Mouse (Mus musculus) hindbrain, postnatal 0 days (tissue): ENCODE measurements around the gene Cnst. TPM values are rescaled to one million over a fixed set of nuclear protein-coding genes. Genes with fewer than 3 reads are reported as not detected.

Source experiments
- ATAC-seq: fragments of 200-750 bp; cut with Nextera tagmentation; 2 replicates; pipeline ENCODE4 v1.8.0; 2017; ENCODE audit warnings: mild to moderate bottlenecking, moderate TSS enrichment, moderate library complexity
- DNase-seq: peaks from one replicate; pipeline ENCODE4 v3.0.0-alpha.2; 2015; ENCODE audit warnings: low spot score
- H3K27ac ChIP-seq: fragments of 300-500 bp; sonication (generic); 2 replicates; pipeline ENCODE4 v1.5.1; 2014; ENCODE audit warnings: mild to moderate bottlenecking
- H3K27me3 ChIP-seq: fragments of 300-500 bp; sonication (generic); 2 replicates; pipeline ENCODE4 v1.6.1; 2014; ENCODE audit warnings: low read length, mixed read lengths; ENCODE audit not compliant: insufficient read depth
- H3K36me3 ChIP-seq: fragments of 300-500 bp; sonication (generic); 2 replicates; pipeline ENCODE4 v1.6.1; 2014; ENCODE audit warnings: low read length, mixed read lengths; ENCODE audit not compliant: insufficient read depth
- H3K4me1 ChIP-seq: fragments of 300-500 bp; sonication (generic); 2 replicates; pipeline ENCODE4 v1.6.1; 2014; ENCODE audit warnings: antibody characterized with exemption, low read length, mixed read lengths; ENCODE audit not compliant: insufficient read depth
- H3K4me2 ChIP-seq: fragments of 300-500 bp; sonication (generic); 2 replicates; pipeline ENCODE4 v1.6.1; 2014; ENCODE audit warnings: low read depth, mild to moderate bottlenecking, low read length, moderate library complexity, mixed read lengths
- H3K4me3 ChIP-seq: fragments of 300-500 bp; sonication (generic); 2 replicates; pipeline ENCODE4 v1.5.1; 2014; ENCODE audit warnings: low read length
- H3K9ac ChIP-seq: fragments of 300-500 bp; sonication (generic); replicated peaks from 2 replicates; pipeline ENCODE4 v1.6.1; 2014; ENCODE audit warnings: mild to moderate bottlenecking, low read length, moderate library complexity, mixed read lengths
- H3K9me3 ChIP-seq: fragments of 300-500 bp; sonication (generic); 2 replicates; pipeline ENCODE4 v1.6.1; 2016; ENCODE audit warnings: low read length, mixed read lengths
- CTCF ChIP-seq: IDR thresholded peaks from 2 replicates; pipeline ENCODE4 v1.5.1; 2016; ENCODE audit warnings: antibody characterized with exemption, control low read depth, low read depth
- WGBS: fragments of 180-500 bp; shearing (Covaris S2); extraction: QIAGEN DNeasy Blood & Tissue Kit; methylation state at CpG from one replicate; pipeline ENCODE4 v1.1.7; 2014; 5-methylcytosine and 5-hydroxymethylcytosine counted together
- polyA plus RNA-seq: library from polyadenylated mRNA; unstranded; fragments of >200 nt; fragmentation: Nextera tagmentation; extraction: Ambion mirVana; gene quantifications from 2 replicates; pipeline ENCODE4 v1.2.1, GENCODE M21; 2015
- total RNA-seq: library from RNA; depleted of rRNA; stranded (reverse); fragments of >200 nt; gene quantifications from 2 replicates; pipeline ENCODE4 v1.2.3, GENCODE M21; 2014

Gene Cnst
- total and polyA plus RNA-seq, 2 experiments from 2014 or later, result 16.3 to 30.2 TPM

- TF ChIP-seq CTCF, result no peak
- peak; percentile 8 for DNase-seq
- Histone ChIP-seq H3K4me3 (peak overlapping the region; percentile 75), H3K9ac (peak overlapping the region; percentile 63), H3K27me3 (no peaks in the 10 kb centered on the region), H3K9me3 (no peaks in the 10 kb centered on the region), H3K4me1 (peaks cover 6% of the 10 kb centered on the region), H3K4me2 (peak overlapping the region; percentile 81), H3K36me3 (no peaks in the 10 kb centered on the region), H3K27ac (no peak overlapping the region)
- 0% methylated on average over 21 of the region's 21 CpGs for WGBS
- ATAC-seq, result peak; percentile 63
Observed at GRCm38 (mm10) chr1:179516941-179517712, 29.0 kb upstream of the Cnst start.

GRCm38 (mm10) chr1:179517713-179518465 is 28.3 kb upstream of the Cnst start, which contains the start of gene Smyd3:
Gene Smyd3, minus strand, starts transcription at chr1:179518041.
- Histone ChIP-seq H3K4me1 (peaks cover 6% of the 10 kb centered on the region), H3K9me3 (no peaks in the 10 kb centered on the region), H3K27ac (no peak within 1 kb of the TSS), H3K27me3 (no peaks in the 10 kb centered on the region), H3K4me3 (peak within 1 kb of the TSS; percentile 75), H3K4me2 (peak within 1 kb of the TSS; percentile 81), H3K36me3 (no peaks in the 10 kb centered on the region), H3K9ac (peak within 1 kb of the TSS; percentile 63)
- TF ChIP-seq CTCF, result peak; percentile 84
- 6% methylated on average over 39 of the region's 39 CpGs for WGBS
- DNase-seq, result peak; percentile 94
- peak; percentile 93 for ATAC-seq

- ATAC-seq, result no peak
- H3K4me1 ChIP-seq, result peaks cover 6% of the 10 kb centered on the region
- no peak for TF ChIP-seq CTCF
- no peak overlapping the region for H3K4me3 ChIP-seq
- no peaks in the 10 kb centered on the region for H3K27me3 ChIP-seq
- H3K4me2 ChIP-seq, result no peak overlapping the region
- H3K9me3 ChIP-seq, result no peaks in the 10 kb centered on the region
- H3K9ac ChIP-seq, result no peak overlapping the region
- H3K27ac ChIP-seq, result no peak overlapping the region
- 84% methylated on average over 3 of the region's 3 CpGs for WGBS
- H3K36me3 ChIP-seq, result no peaks in the 10 kb centered on the region
- no peak for DNase-seq
Observed at GRCm38 (mm10) chr1:179519901-179520300, 26.3 kb upstream of the Cnst start.

- TF ChIP-seq CTCF, result no peak
- 94% methylated on average over 3 of the region's 3 CpGs for WGBS
Observed at GRCm38 (mm10) chr1:179539054-179539453, 7.1 kb upstream of the Cnst start.

GRCm38 (mm10) chr1:179539887-179540286 is 6.3 kb upstream of the Cnst start:
- Histone ChIP-seq H3K9ac (no peak overlapping the region), H3K27me3 (no peaks in the 10 kb centered on the region), H3K4me1 (peaks cover under 1% of the 10 kb centered on the region; the same call in 1 of the 2 replicates), H3K4me3 (no peak overlapping the region), H3K4me2 (no peak overlapping the region), H3K27ac (no peak overlapping the region), H3K36me3 (peaks cover 18% of the 10 kb centered on the region; the same call in 1 of the 2 replicates), H3K9me3 (no peaks in the 10 kb centered on the region)
- ATAC-seq, result no peak
- WGBS, result 92% methylated on average over 3 of the region's 3 CpGs
- no peak for DNase-seq
- TF ChIP-seq CTCF, result no peak

More at GRCm38 (mm10) chr1:179539054-179539453, 7.1 kb upstream of the Cnst start:
- H3K4me3 ChIP-seq, result no peak overlapping the region
- H3K27ac ChIP-seq, result no peak overlapping the region
- no peak for ATAC-seq
- H3K9me3 ChIP-seq, result no peaks in the 10 kb centered on the region
- H3K4me1 ChIP-seq, result no peaks in the 10 kb centered on the region
- H3K4me2 ChIP-seq, result no peak overlapping the region
- peaks cover 23% of the 10 kb centered on the region for H3K36me3 ChIP-seq
- H3K9ac ChIP-seq, result no peak overlapping the region
- no peaks in the 10 kb centered on the region for H3K27me3 ChIP-seq
- no peak for DNase-seq

- H3K4me1 ChIP-seq, result peaks cover 6% of the 10 kb centered on the region
- 59% methylated on average over 3 of the region's 3 CpGs for WGBS
Observed at GRCm38 (mm10) chr1:179541502-179541901, 4.7 kb upstream of the Cnst start.

More at GRCm38 (mm10) chr1:179541502-179541901, 4.7 kb upstream of the Cnst start:
- Histone ChIP-seq H3K4me2 (no peak overlapping the region), H3K4me3 (no peak overlapping the region), H3K36me3 (peaks cover 18% of the 10 kb centered on the region; the same call in 1 of the 2 replicates), H3K27ac (no peak overlapping the region), H3K9me3 (no peaks in the 10 kb centered on the region), H3K27me3 (no peaks in the 10 kb centered on the region), H3K9ac (no peak overlapping the region)
- DNase-seq (no peak), ATAC-seq (no peak)
- TF ChIP-seq CTCF, result peak; percentile 47
